Mouse (Mus musculus) liver, adult 2 months (tissue): ENCODE data around the gene Tgfbi.

Experiments used
- CTCF ChIP-seq: fragments of 200-500 bp; IDR thresholded peaks from 2 replicates; pipeline ENCODE4 v1.5.1; 2011; ENCODE audit warnings: low read depth, low read length, control low read depth
- POLR2A ChIP-seq: fragments of 200-500 bp; IDR thresholded peaks from 2 replicates; pipeline ENCODE4 v1.6.1; 2011; ENCODE audit warnings: low read length, control low read depth; ENCODE audit not compliant: insufficient read depth; ENCODE audit errors: extremely low read depth

DNA sequence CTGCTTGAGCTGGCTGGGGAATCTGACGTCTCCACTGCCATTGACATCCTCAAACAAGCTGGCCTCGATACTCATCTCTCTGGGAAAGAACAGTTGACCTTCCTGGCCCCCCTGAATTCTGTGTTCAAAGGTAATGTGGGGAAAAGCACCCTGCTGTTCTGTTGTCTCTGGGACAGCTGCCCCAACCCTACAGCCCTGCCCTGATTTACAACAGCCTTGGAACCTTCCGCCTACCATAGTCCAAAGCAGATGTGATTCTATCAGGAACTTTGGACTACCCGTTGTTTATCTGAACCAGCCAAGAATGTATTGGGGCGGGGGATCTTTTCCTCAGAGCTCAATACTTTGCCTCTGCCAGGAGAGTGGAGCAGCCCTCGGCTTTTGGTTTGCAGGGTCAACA, 21.2 kb downstream of the Tgfbi start:
- TF ChIP-seq CTCF (no peak), POLR2A (no peak)
